Mouse (Mus musculus) forebrain, embryonic 10.5 days (tissue): Measurements from ENCODE around the gene Gm11568. TPM values are rescaled to one million over a fixed set of nuclear protein-coding genes. Genes with fewer than 3 reads are reported as not detected.
"Not testable (repeated sequence)": the region's sequence is repeated elsewhere in the genome, so short reads cannot be mapped to it uniquely, and the experiment has no call there.

Experiments
- DNase-seq: peaks from one replicate; pipeline ENCODE4 v3.0.0-alpha.2; 2017; ENCODE audit warnings: low spot score; ENCODE audit errors: extremely low spot score
- H3K27ac ChIP-seq: fragments of 300-500 bp; sonication (generic); 2 replicates; pipeline ENCODE4 v1.5.1; 2016; ENCODE audit warnings: mild to moderate bottlenecking
- H3K27me3 ChIP-seq: fragments of 300-500 bp; sonication (generic); 2 replicates; pipeline ENCODE4 v1.6.1; 2016; ENCODE audit warnings: mild to moderate bottlenecking; ENCODE audit not compliant: poor library complexity, severe bottlenecking
- H3K36me3 ChIP-seq: fragments of 300-500 bp; sonication (generic); replicated peaks from 2 replicates; pipeline ENCODE4 v1.6.1; 2016; ENCODE audit warnings: mild to moderate bottlenecking, moderate library complexity
- H3K4me1 ChIP-seq: fragments of 300-500 bp; sonication (generic); 2 replicates; pipeline ENCODE4 v1.6.1; 2016
- H3K4me3 ChIP-seq: fragments of 300-500 bp; sonication (generic); 2 replicates; pipeline ENCODE4 v1.5.1; 2016; ENCODE audit warnings: mild to moderate bottlenecking, moderate library complexity
- H3K9me3 ChIP-seq: fragments of 300-500 bp; sonication (generic); 2 replicates; pipeline ENCODE4 v1.6.1; 2016; ENCODE audit warnings: mild to moderate bottlenecking, moderate library complexity
- WGBS: fragments of 180-500 bp; shearing (Covaris S2); methylation state at CpG from one replicate; pipeline ENCODE4 v1.1.7; 2016; 5-methylcytosine and 5-hydroxymethylcytosine counted together
- polyA plus RNA-seq: library from polyadenylated mRNA; unstranded; fragments of >200 nt; fragmentation: Nextera tagmentation; extraction: Ambion mirVana; gene quantifications from 2 replicates; pipeline ENCODE4 v1.2.1, GENCODE M21; 2016

Gene Gm11568
- not detected in 2 replicates for polyA plus RNA-seq

- no peaks in the 10 kb centered on the region for H3K36me3 ChIP-seq
- no peaks in the 10 kb centered on the region for H3K27me3 ChIP-seq
- WGBS: 83% methylated on average over 2 of the region's 2 CpGs
- DNase-seq: no peak
- no peaks in the 10 kb centered on the region for H3K9me3 ChIP-seq
- H3K4me3 ChIP-seq: no peak within 1 kb of the TSS
- H3K27ac ChIP-seq: no peak within 1 kb of the TSS
- H3K4me1 ChIP-seq: no peaks in the 10 kb centered on the region
Observed at GRCm38 (mm10) chr11:99857617-99858016, at the start of gene Gm11568. Gene Gm11568, plus strand, starts transcription at chr11:99857917.

- H3K27ac ChIP-seq, H3K27me3 ChIP-seq, H3K4me3 ChIP-seq, DNase-seq, H3K9me3 ChIP-seq, H3K4me1 ChIP-seq, H3K36me3 ChIP-seq: not testable (repeated sequence)
Observed at GRCm38 (mm10) chr11:99809792-99810191, 47.9 kb upstream of the Gm11568 start, which contains the start of gene Krtap4-13. Gene Krtap4-13, minus strand, starts transcription at chr11:99809892.

- peak within 1 kb of the TSS; percentile 61; the same call in 1 of the 2 replicates for H3K27ac ChIP-seq
- not testable (repeated sequence) for H3K9me3 ChIP-seq, H3K4me1 ChIP-seq, H3K36me3 ChIP-seq, H3K27me3 ChIP-seq, DNase-seq, H3K4me3 ChIP-seq
- 87% methylated on average over 2 of the region's 2 CpGs for WGBS
Observed at GRCm38 (mm10) chr11:99815566-99815965, 42.2 kb upstream of the Gm11568 start, which contains the start of gene Gm11564. Gene Gm11564, minus strand, starts transcription at chr11:99815666.

GRCm38 (mm10) chr11:99837966-99838365 lies 19.8 kb upstream of the Gm11568 start, which contains the start of gene 2300003K06Rik:
Gene 2300003K06Rik, minus strand, starts transcription at chr11:99838066.
- DNase-seq: no peak

GRCm38 (mm10) chr11:99842185-99842584 lies 15.5 kb upstream of the Gm11568 start:
- H3K27ac ChIP-seq: no peak overlapping the region
- no peaks in the 10 kb centered on the region for H3K9me3 ChIP-seq
- no peak for DNase-seq
- 64% methylated on average over 1 of the region's 1 CpGs for WGBS
- H3K4me3 ChIP-seq: no peak overlapping the region
- H3K4me1 ChIP-seq: peaks cover 20% of the 10 kb centered on the region
- no peaks in the 10 kb centered on the region for H3K27me3 ChIP-seq
- no peaks in the 10 kb centered on the region for H3K36me3 ChIP-seq

More at GRCm38 (mm10) chr11:99837966-99838365, 19.8 kb upstream of the Gm11568 start, which contains the start of gene 2300003K06Rik:
- Histone ChIP-seq H3K4me1 (peaks cover 18% of the 10 kb centered on the region), H3K4me3 (no peak within 1 kb of the TSS), H3K36me3 (no peaks in the 10 kb centered on the region), H3K27ac (no peak within 1 kb of the TSS), H3K27me3 (no peaks in the 10 kb centered on the region), H3K9me3 (no peaks in the 10 kb centered on the region)
- 73% methylated on average over 1 of the region's 1 CpGs for WGBS

- no peak for DNase-seq
- Histone ChIP-seq H3K9me3 (0 out of 2 replicates have a peak, but pooled peaks cover 4% of the 10 kb centered on the region), H3K4me3 (no peak overlapping the region), H3K36me3 (no peaks in the 10 kb centered on the region), H3K27ac (no peak overlapping the region), H3K27me3 (no peaks in the 10 kb centered on the region), H3K4me1 (peaks cover 14% of the 10 kb centered on the region)
- 100% methylated on average over 2 of the region's 2 CpGs for WGBS
Observed at GRCm38 (mm10) chr11:99846746-99847145, 11.0 kb upstream of the Gm11568 start.

- H3K36me3 ChIP-seq: no peaks in the 10 kb centered on the region
- peak within 1 kb of the TSS; percentile 44; the same call in 1 of the 2 replicates for H3K27ac ChIP-seq
- H3K4me1 ChIP-seq: no peaks in the 10 kb centered on the region
Observed at GRCm38 (mm10) chr11:99851508-99851907, 6.2 kb upstream of the Gm11568 start, which contains the start of gene Krtap4-16. Gene Krtap4-16, minus strand, starts transcription at chr11:99851608.

GRCm38 (mm10) chr11:99854121-99854520 lies 3.6 kb upstream of the Gm11568 start:
- H3K4me3 ChIP-seq: no peak overlapping the region
- no peak for DNase-seq
- WGBS: 66% methylated on average over 3 of the region's 3 CpGs
- H3K4me1 ChIP-seq: no peaks in the 10 kb centered on the region
- H3K27me3 ChIP-seq: no peaks in the 10 kb centered on the region
- no peaks in the 10 kb centered on the region for H3K36me3 ChIP-seq
- 0 out of 2 replicates have a peak, but pooled peaks cover 4% of the 10 kb centered on the region for H3K9me3 ChIP-seq
- no peak overlapping the region for H3K27ac ChIP-seq

More at GRCm38 (mm10) chr11:99851508-99851907, 6.2 kb upstream of the Gm11568 start, which contains the start of gene Krtap4-16:
- Histone ChIP-seq H3K4me3 (no peak within 1 kb of the TSS), H3K9me3 (0 out of 2 replicates have a peak, but pooled peaks cover 4% of the 10 kb centered on the region), H3K27me3 (no peaks in the 10 kb centered on the region)
- DNase-seq: no peak

GRCm38 (mm10) chr11:99858761-99859160 lies 1.0 kb downstream of the Gm11568 start:
- DNase-seq: no peak
- H3K4me3 ChIP-seq: no peak overlapping the region
- H3K27me3 ChIP-seq: no peaks in the 10 kb centered on the region
- WGBS: 88% methylated on average over 2 of the region's 2 CpGs
- H3K9me3 ChIP-seq: no peaks in the 10 kb centered on the region
- no peaks in the 10 kb centered on the region for H3K36me3 ChIP-seq
- no peak overlapping the region for H3K27ac ChIP-seq
- no peaks in the 10 kb centered on the region for H3K4me1 ChIP-seq

GRCm38 (mm10) chr11:99864176-99864575 lies 6.5 kb downstream of the Gm11568 start, which contains the start of gene Gm11559:
Gene Gm11559, plus strand, starts transcription at chr11:99864476.
- not testable (repeated sequence) for DNase-seq, H3K27me3 ChIP-seq
- 79% methylated on average over 1 of the region's 1 CpGs for WGBS

GRCm38 (mm10) chr11:99873089-99873488 lies 15.4 kb downstream of the Gm11568 start, which contains the start of gene Krtap9-1:
Gene Krtap9-1, plus strand, starts transcription at chr11:99873389.
- not testable (repeated sequence) for H3K36me3 ChIP-seq, H3K27ac ChIP-seq, DNase-seq, H3K4me1 ChIP-seq, H3K4me3 ChIP-seq, H3K9me3 ChIP-seq, H3K27me3 ChIP-seq
- WGBS: 91% methylated on average over 1 of the region's 1 CpGs

More at GRCm38 (mm10) chr11:99864176-99864575, 6.5 kb downstream of the Gm11568 start, which contains the start of gene Gm11559:
- not testable (repeated sequence) for H3K9me3 ChIP-seq, H3K4me1 ChIP-seq, H3K36me3 ChIP-seq, H3K4me3 ChIP-seq, H3K27ac ChIP-seq

- not testable (repeated sequence) for H3K27ac ChIP-seq, H3K9me3 ChIP-seq, H3K4me1 ChIP-seq, H3K27me3 ChIP-seq, H3K4me3 ChIP-seq, DNase-seq, H3K36me3 ChIP-seq
- 72% methylated on average over 1 of the region's 1 CpGs for WGBS
Observed at GRCm38 (mm10) chr11:99878887-99879286, 21.2 kb downstream of the Gm11568 start, which contains the start of gene Gm11567. Gene Gm11567, plus strand, starts transcription at chr11:99879187.

- Histone ChIP-seq H3K4me1 (no peaks in the 10 kb centered on the region), H3K27me3 (no peaks in the 10 kb centered on the region), H3K9me3 (no peaks in the 10 kb centered on the region), H3K27ac (no peak within 1 kb of the TSS), H3K36me3 (no peaks in the 10 kb centered on the region), H3K4me3 (no peak within 1 kb of the TSS)
- WGBS: 83% methylated on average over 2 of the region's 2 CpGs
- DNase-seq: no peak
Observed at GRCm38 (mm10) chr11:99907620-99908019, 49.9 kb downstream of the Gm11568 start, which contains the start of gene Krtap31-1. Gene Krtap31-1, plus strand, starts transcription at chr11:99907920.
